Mouse (Mus musculus) bone marrow, adult 2 months (tissue): ENCODE measurements around the gene Uchl4. TPM values are rescaled to one million over a fixed set of nuclear protein-coding genes. Genes with fewer than 3 reads are reported as not detected.
A peak's percentile ranks its signal among the peaks of the same experiment; 100 is the strongest.

Experiments
- H3K27ac ChIP-seq: fragments of 200-500 bp; 2 replicates; pipeline ENCODE4 v1.5.1; 2012; ENCODE audit warnings: low read depth, mild to moderate bottlenecking, control low read depth, inconsistent platforms, low read length; ENCODE audit not compliant: control insufficient read depth, poor library complexity, insufficient read depth
- H3K4me1 ChIP-seq: fragments of 200-500 bp; 2 replicates; pipeline ENCODE4 v1.6.1; 2011; ENCODE audit warnings: low read length; ENCODE audit not compliant: control insufficient read depth, insufficient read depth
- H3K4me3 ChIP-seq: fragments of 200-500 bp; replicated peaks from 2 replicates; pipeline ENCODE3; 2011; ENCODE audit warnings: mild to moderate bottlenecking, low read depth, low read length, control low read depth; ENCODE audit not compliant: control insufficient read depth
- CTCF ChIP-seq: fragments of 200-500 bp; IDR thresholded peaks from 2 replicates; pipeline ENCODE4 v1.5.1; 2011; ENCODE audit warnings: low read length, control low read depth; ENCODE audit not compliant: control insufficient read depth, insufficient read depth
- POLR2A ChIP-seq: fragments of 200-500 bp; IDR thresholded peaks from 2 replicates; pipeline ENCODE4 v1.6.1; 2011; ENCODE audit warnings: low read depth, mild to moderate bottlenecking, control low read depth, low read length, borderline replicate concordance; ENCODE audit not compliant: control insufficient read depth
- WGBS: fragments of 180-500 bp; shearing (Covaris S2); methylation state at CpG from one replicate; pipeline ENCODE4 v1.1.7; 2018; 5-methylcytosine and 5-hydroxymethylcytosine counted together
- polyA plus RNA-seq: library from polyadenylated mRNA; stranded (reverse); fragments of >200 nt; gene quantifications from 2 replicates; pipeline ENCODE4 v1.2.4, GENCODE M21; 2011; ENCODE audit warnings: low replicate concordance; ENCODE audit not compliant: missing spikeins, insufficient read depth, insufficient read length

Uchl4 gene
- polyA plus RNA-seq, 1 experiment: not detected

- no peak overlapping the region; the same call in 1 of the 2 replicates for H3K27ac ChIP-seq
- H3K4me3 ChIP-seq: no peak overlapping the region
- H3K4me1 ChIP-seq: peaks cover 1% of the 10 kb centered on the region; the same call in 1 of the 2 replicates
Measured at GRCm38 (mm10) chr9:64202866-64203265, 32.1 kb upstream of the Uchl4 start.

GRCm38 (mm10) chr9:64207509-64208084, 27.4 kb upstream of the Uchl4 start:
- WGBS: 90% methylated on average over 3 of the region's 3 CpGs
- TF ChIP-seq CTCF (no peak), POLR2A (no peak)
- H3K27ac ChIP-seq: no peak overlapping the region
- no peak overlapping the region for H3K4me3 ChIP-seq
- H3K4me1 ChIP-seq: peaks cover under 1% of the 10 kb centered on the region

More at GRCm38 (mm10) chr9:64202866-64203265, 32.1 kb upstream of the Uchl4 start:
- no peak for TF ChIP-seq CTCF
- no peak for TF ChIP-seq POLR2A

GRCm38 (mm10) chr9:64214452-64214851, 20.5 kb upstream of the Uchl4 start:
- Histone ChIP-seq H3K4me1 (peaks cover 2% of the 10 kb centered on the region), H3K4me3 (no peak overlapping the region), H3K27ac (no peak overlapping the region)
- no peak for TF ChIP-seq POLR2A
- TF ChIP-seq CTCF: no peak
- WGBS: 86% methylated on average over 17 of the region's 17 CpGs

DNA sequence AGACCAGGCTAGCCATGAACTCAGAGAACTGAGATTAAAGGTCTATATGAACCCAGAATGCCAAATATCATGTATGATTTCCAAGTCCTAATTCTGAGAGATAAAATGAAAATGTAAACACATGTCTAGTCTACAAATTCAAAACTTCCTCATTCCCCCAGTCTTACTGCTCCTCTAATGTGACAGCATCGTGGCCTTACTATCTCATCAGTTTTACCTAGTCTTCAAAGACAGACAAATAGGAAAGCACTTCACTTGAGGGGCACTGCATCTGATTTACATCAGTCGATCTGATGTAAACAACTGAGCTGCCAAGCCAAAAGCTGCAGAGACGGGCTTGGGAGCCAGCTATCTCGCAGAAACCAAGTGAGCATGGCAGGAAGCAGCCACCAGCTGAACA, 18.9 kb upstream of the Uchl4 start:
- Histone ChIP-seq H3K4me1 (peaks cover 2% of the 10 kb centered on the region; the same call in 1 of the 2 replicates), H3K4me3 (no peak overlapping the region), H3K27ac (peak overlapping the region; percentile 30)
- TF ChIP-seq CTCF (no peak), POLR2A (no peak)
- WGBS: 23% methylated on average over 4 of the region's 4 CpGs

DNA sequence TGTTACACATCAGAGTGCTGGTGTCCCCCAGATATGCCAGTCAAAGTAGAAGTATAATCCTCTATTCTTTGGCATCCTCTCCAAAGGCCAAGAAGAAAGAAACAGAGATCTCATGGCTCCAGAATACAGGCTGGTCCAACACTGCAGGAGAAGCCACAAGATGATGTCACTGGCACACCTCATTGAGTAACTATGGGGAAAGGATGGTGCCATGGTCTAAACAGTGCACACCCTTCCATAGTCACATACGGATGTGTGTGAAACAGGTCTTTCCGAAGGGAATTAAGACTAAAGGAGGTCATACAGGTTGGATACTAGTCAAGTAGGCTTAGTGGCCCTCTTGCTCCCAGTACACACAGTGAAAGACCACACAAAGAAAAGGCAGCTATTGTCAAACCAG, 18.4 kb upstream of the Uchl4 start:
- TF ChIP-seq POLR2A (no peak), CTCF (no peak)

DNA sequence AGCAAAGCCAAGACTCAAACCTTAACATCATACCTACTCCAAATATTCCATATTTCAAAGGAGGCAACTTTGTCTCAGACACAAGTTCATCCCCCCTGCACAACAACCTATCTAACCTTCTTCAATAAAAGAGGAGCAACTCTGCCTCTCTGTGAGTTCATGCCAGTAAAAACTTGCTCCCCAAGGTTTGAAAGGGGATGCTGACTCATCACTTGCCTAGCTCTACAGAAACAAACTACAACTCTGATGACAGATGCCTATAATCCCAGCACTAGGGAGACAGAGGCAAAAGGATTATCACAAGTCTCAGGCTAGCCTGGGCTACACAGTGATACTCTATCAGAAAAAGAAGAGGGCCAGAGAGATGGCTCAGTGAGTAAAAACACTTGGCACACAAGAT, 17.1 kb upstream of the Uchl4 start:
- Histone ChIP-seq H3K27ac (no peak overlapping the region), H3K4me1 (peaks cover 4% of the 10 kb centered on the region; the same call in 1 of the 2 replicates), H3K4me3 (no peak overlapping the region)
- TF ChIP-seq CTCF: no peak
- TF ChIP-seq POLR2A: no peak

More for the DNA sequence above, 18.4 kb upstream of the Uchl4 start:
- 40% methylated on average over 2 of the region's 2 CpGs for WGBS
- no peak overlapping the region for H3K4me3 ChIP-seq
- H3K4me1 ChIP-seq: peaks cover 2% of the 10 kb centered on the region; the same call in 1 of the 2 replicates
- H3K27ac ChIP-seq: no peak overlapping the region

GRCm38 (mm10) chr9:64219305-64219704, 15.7 kb upstream of the Uchl4 start:
- TF ChIP-seq CTCF: no peak
- TF ChIP-seq POLR2A: no peak
- Histone ChIP-seq H3K4me3 (no peak overlapping the region), H3K4me1 (peaks cover 4% of the 10 kb centered on the region; the same call in 1 of the 2 replicates), H3K27ac (no peak overlapping the region)
- WGBS: 90% methylated on average over 1 of the region's 1 CpGs

DNA sequence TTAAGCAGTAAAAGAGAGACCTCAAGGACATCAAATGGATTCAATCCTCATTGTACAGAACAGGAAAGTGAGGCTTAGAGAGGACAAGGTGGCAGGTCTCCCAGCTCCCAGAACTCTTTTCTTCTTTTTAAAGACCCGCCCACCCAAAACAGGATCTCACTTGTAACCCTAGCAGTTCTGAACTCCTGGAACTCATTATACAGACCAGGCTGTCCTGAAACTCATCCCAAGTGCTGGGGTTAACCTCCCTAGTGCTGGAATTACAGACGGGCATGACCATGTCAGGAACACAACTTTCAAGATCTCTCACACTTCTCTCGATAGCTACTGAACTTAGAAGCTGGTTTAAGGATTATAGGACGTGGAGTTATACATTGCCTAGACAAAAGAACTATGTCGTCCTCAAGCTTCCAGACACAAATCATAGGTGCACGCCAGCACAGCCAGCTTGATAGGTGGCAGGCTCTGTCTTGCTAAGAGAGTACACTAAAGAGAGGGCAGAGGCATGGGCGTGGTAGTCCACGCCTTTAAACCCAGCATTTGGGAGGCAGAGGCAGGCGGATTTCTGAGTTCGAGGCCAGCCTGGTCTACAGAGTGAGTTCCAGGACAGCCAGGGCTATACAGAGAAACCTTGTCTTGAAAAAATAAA, 15.1 kb upstream of the Uchl4 start:
- Histone ChIP-seq H3K27ac (no peak overlapping the region), H3K4me3 (no peak overlapping the region), H3K4me1 (peaks cover 4% of the 10 kb centered on the region; the same call in 1 of the 2 replicates)
- WGBS: 84% methylated on average over 10 of the region's 10 CpGs
- TF ChIP-seq CTCF (no peak), POLR2A (no peak)

GRCm38 (mm10) chr9:64220603-64221002, 14.4 kb upstream of the Uchl4 start:
- Histone ChIP-seq H3K27ac (no peak overlapping the region), H3K4me3 (no peak overlapping the region), H3K4me1 (peaks cover 3% of the 10 kb centered on the region; the same call in 1 of the 2 replicates)
- WGBS: 68% methylated on average over 1 of the region's 1 CpGs
- TF ChIP-seq POLR2A: no peak
- TF ChIP-seq CTCF: no peak

DNA sequence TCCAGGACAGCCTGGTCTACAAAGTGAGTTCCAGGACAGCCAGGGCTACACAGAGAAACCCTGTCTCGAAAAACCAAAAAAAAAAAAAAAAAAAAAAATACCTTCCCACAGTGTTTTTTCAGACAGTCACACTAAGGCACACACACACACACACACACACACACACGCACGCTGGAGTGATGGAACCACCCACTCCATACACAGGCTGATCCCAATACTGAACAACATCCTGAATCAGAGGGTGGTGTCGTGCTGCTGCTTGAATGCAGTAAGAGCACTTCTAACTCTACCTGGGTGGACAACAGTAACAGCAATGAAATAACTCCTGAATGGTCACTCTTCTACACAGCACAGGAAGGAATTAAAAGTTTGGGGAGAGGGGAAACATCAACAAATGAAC, 13.5 kb upstream of the Uchl4 start:
- TF ChIP-seq POLR2A (no peak), CTCF (no peak)
- 74% methylated on average over 4 of the region's 4 CpGs for WGBS
- no peak overlapping the region for H3K27ac ChIP-seq
- peaks cover 3% of the 10 kb centered on the region; the same call in 1 of the 2 replicates for H3K4me1 ChIP-seq
- H3K4me3 ChIP-seq: no peak overlapping the region
